Mouse (Mus musculus): Measurements from ENCODE around the gene Cldn1. TPM values are rescaled to one million over a fixed set of nuclear protein-coding genes. Genes with fewer than 3 reads are reported as not detected.
A peak's percentile ranks its signal among the peaks of the same experiment; 100 is the strongest.

The Cldn1 gene
- polyA plus RNA-seq, 1 experiment from 2014 or later, result 19.4 TPM

DNA sequence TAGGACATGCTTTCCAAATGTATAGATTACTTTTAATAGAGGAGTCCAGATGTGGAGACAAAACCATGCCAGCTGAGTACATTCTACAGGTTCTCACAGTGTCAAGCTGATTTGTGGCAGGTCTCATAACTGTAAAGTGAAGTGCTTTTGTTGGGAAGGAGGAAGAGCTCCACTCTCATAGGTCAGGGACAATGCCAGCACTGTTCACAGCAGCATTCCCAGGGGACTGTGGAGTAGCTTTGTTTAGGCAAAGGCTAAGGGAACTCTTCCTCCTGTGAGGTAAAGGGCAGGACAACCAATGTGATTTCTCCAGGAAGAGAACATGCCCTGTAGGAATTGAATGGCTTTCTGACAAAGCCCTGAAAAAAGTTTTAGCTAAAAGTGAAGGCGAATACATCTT is 1.5 kb downstream of the Cldn1 start:
- Histone ChIP-seq H3K27ac (ENCODE audit: low read length) (no peak overlapping the region), H3K36me3 (ENCODE audit: control insufficient read depth, insufficient read depth, low read length) (no peaks in the 10 kb centered on the region), H3K4me1 (replicated peaks; ENCODE audit: control insufficient read depth, insufficient read depth, low read length) (0 out of 2 replicates have a peak, but pooled peaks cover 3% of the 10 kb centered on the region), H3K4me3 (ENCODE audit: low read length) (peak overlapping the region; percentile 22), H3K9me3 (ENCODE audit: control insufficient read depth, low read length) (no peaks in the 10 kb centered on the region), H3K9ac (ENCODE audit: low read length) (no peak overlapping the region), H3K27me3 (ENCODE audit: control insufficient read depth, insufficient read depth, low read depth, low read length) (no peaks in the 10 kb centered on the region; the same call in 1 of the 2 replicates), H3K4me2 (ENCODE audit: low read depth, low read length) (peak overlapping the region; percentile 95; the same call in 1 of the 2 replicates)
- WGBS, result 97% methylated on average over 1 of the region's 1 CpGs
- no peak for ATAC-seq (ENCODE audit: low read depth)

DNA sequence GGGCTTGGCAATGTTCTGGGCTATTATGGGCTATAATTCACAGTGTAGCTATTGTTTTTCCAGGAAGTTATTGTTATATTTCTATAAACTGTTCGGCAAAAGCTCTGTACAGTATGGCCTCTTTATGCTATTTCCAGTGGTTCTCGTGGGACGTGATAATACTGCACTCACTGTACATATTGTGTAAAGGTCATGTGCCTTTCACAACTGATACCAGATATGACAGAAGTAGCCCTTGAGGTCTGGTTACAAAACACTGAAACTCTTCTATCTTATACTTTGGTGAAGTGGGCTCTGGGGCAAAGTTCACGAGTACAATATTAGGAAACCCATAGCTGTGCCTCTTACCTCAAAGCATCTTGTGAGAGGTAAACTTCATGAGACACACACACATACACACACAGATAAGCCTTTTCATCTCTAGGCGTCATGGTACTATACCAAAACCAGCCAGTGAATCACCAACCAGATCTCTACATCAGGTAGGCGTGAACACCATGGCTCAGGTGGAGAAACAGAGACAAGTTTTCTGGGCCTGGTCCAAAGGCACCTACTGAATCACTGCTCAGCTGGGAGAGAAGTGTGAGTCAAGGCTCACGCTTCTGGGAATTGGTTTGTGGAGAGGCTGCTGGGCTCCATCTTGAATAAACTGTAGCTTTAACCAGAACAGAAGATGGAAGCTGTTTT is 2.5 kb downstream of the Cldn1 start:
- ATAC-seq (ENCODE audit: low read depth), result no peak
- Histone ChIP-seq H3K4me2 (ENCODE audit: low read depth, low read length) (peak overlapping the region; percentile 5; the same call in 1 of the 2 replicates), H3K9ac (ENCODE audit: low read length) (no peak overlapping the region), H3K27ac (ENCODE audit: low read length) (no peak overlapping the region), H3K4me3 (ENCODE audit: low read length) (no peak overlapping the region), H3K4me1 (replicated peaks; ENCODE audit: control insufficient read depth, insufficient read depth, low read length) (0 out of 2 replicates have a peak, but pooled peaks cover 3% of the 10 kb centered on the region), H3K9me3 (ENCODE audit: control insufficient read depth, low read length) (no peaks in the 10 kb centered on the region), H3K36me3 (ENCODE audit: control insufficient read depth, insufficient read depth, low read length) (no peaks in the 10 kb centered on the region), H3K27me3 (ENCODE audit: control insufficient read depth, insufficient read depth, low read depth, low read length) (no peaks in the 10 kb centered on the region; the same call in 1 of the 2 replicates)
- 69% methylated on average over 7 of the region's 7 CpGs for WGBS

DNA sequence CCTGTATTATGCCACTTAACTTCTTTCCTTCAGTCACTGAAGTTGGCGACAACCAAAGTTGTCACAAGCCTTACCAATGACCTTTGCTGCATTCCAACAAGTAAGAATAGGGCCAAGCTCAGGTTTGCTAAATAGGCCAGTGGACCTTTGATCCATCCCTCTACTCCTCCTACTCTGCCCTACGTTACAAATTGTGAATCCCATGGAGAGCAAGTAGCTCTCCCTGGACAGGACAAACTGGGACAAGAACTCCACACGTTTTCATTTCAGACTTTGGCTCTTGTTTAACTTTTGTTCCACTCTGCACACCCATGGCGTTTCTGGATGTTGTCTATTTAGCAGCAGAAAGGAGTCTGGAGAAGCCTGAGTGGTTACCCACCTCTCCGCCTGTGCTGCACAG is 3.5 kb downstream of the Cldn1 start:
- H3K4me1 ChIP-seq (replicated peaks; ENCODE audit: control insufficient read depth, insufficient read depth, low read length), result 0 out of 2 replicates have a peak, but pooled peaks cover 3% of the 10 kb centered on the region
- no peak overlapping the region for H3K27ac ChIP-seq (ENCODE audit: low read length)
- H3K9ac ChIP-seq (ENCODE audit: low read length), result no peak overlapping the region
- 70% methylated on average over 5 of the region's 5 CpGs for WGBS
- H3K36me3 ChIP-seq (ENCODE audit: control insufficient read depth, insufficient read depth, low read length), result no peaks in the 10 kb centered on the region
- H3K4me3 ChIP-seq (ENCODE audit: low read length), result no peak overlapping the region
- H3K4me2 ChIP-seq (ENCODE audit: low read depth, low read length), result no peak overlapping the region
- H3K9me3 ChIP-seq (ENCODE audit: control insufficient read depth, low read length), result no peaks in the 10 kb centered on the region
- no peaks in the 10 kb centered on the region; the same call in 1 of the 2 replicates for H3K27me3 ChIP-seq (ENCODE audit: control insufficient read depth, insufficient read depth, low read depth, low read length)
- ATAC-seq (ENCODE audit: low read depth), result no peak

DNA sequence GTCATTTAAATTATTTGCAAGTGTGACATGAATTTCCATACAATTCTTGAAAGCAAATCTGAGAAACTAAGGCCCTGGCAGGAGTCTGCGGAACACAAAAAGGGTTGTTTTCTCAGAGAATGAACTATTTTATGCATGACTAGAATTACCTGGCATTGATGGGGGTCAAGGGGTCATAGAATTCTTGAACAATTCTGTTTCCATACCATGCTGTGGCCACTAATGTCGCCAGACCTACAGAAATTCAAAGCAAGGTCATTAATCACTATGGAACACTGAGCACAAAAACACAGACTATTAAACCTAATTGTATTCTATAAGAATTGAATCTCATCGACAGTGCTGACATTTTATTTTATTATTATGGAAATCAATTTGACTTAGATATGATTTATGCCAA is 10.9 kb downstream of the Cldn1 start:
- no peaks in the 10 kb centered on the region; the same call in 1 of the 2 replicates for H3K4me1 ChIP-seq (replicated peaks; ENCODE audit: control insufficient read depth, insufficient read depth, low read length)
- no peak for ATAC-seq (ENCODE audit: low read depth)
- H3K27ac ChIP-seq (ENCODE audit: low read length), result no peak overlapping the region
- 57% methylated on average over 3 of the region's 3 CpGs for WGBS
- H3K27me3 ChIP-seq (ENCODE audit: control insufficient read depth, insufficient read depth, low read depth, low read length), result no peaks in the 10 kb centered on the region
- H3K4me2 ChIP-seq (ENCODE audit: low read depth, low read length), result no peak overlapping the region
- H3K9me3 ChIP-seq (ENCODE audit: control insufficient read depth, low read length), result no peaks in the 10 kb centered on the region
- no peak overlapping the region for H3K4me3 ChIP-seq (ENCODE audit: low read length)
- no peak overlapping the region for H3K9ac ChIP-seq (ENCODE audit: low read length)
- H3K36me3 ChIP-seq (ENCODE audit: control insufficient read depth, insufficient read depth, low read length), result no peaks in the 10 kb centered on the region

DNA sequence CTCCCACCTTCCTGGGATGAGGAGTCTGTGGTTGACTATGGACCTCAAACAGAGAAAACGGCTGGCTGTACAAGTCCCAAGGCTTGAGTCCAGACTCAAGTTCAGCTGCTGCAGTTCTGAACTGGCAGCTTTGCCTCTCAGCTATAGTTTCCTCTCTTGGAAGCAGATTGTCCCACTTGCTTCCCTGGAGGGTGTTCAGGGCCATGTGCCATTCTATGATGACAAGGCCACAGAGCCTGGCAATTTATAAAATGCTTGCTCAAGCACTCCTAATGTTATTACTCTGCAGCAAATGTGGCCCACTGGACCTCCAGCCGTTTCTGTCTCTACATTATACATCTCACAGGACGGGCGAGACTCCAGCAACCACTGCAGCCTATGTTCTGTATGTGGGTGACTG is 12.0 kb downstream of the Cldn1 start:
- H3K27ac ChIP-seq (ENCODE audit: low read length), result no peak overlapping the region
- no peak overlapping the region for H3K9ac ChIP-seq (ENCODE audit: low read length)
- H3K4me1 ChIP-seq (replicated peaks; ENCODE audit: control insufficient read depth, insufficient read depth, low read length), result no peaks in the 10 kb centered on the region; the same call in 1 of the 2 replicates
- H3K36me3 ChIP-seq (ENCODE audit: control insufficient read depth, insufficient read depth, low read length), result no peaks in the 10 kb centered on the region
- WGBS, result 48% methylated on average over 4 of the region's 4 CpGs
- H3K4me2 ChIP-seq (ENCODE audit: low read depth, low read length), result no peak overlapping the region
- no peak; the same call in 1 of the 2 replicates for ATAC-seq (ENCODE audit: low read depth)
- no peak overlapping the region for H3K4me3 ChIP-seq (ENCODE audit: low read length)
- no peaks in the 10 kb centered on the region for H3K9me3 ChIP-seq (ENCODE audit: control insufficient read depth, low read length)
- no peaks in the 10 kb centered on the region for H3K27me3 ChIP-seq (ENCODE audit: control insufficient read depth, insufficient read depth, low read depth, low read length)

DNA sequence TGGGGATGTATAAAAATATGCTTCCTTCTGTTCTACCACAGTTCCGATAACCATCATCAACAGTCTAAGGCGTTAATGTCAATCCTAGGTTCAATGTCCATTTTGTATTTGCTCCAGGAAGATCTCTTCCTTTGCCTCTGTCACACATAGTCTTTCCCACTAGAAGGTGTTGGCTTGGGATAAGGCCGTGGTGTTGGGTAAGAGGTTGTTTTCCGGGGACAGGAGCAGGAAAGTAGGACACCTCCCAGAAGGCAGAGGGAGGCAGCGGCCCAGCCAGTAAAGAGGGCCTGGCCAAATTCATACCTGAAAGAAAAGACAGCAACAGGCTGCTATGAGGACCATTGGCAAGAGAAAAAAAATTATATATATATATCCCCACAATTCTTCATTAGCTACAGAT is 12.7 kb downstream of the Cldn1 start:
- Histone ChIP-seq H3K4me1 (replicated peaks; ENCODE audit: control insufficient read depth, insufficient read depth, low read length) (no peaks in the 10 kb centered on the region; the same call in 1 of the 2 replicates), H3K4me2 (ENCODE audit: low read depth, low read length) (no peak overlapping the region), H3K4me3 (ENCODE audit: low read length) (no peak overlapping the region), H3K27ac (ENCODE audit: low read length) (no peak overlapping the region), H3K27me3 (ENCODE audit: control insufficient read depth, insufficient read depth, low read depth, low read length) (no peaks in the 10 kb centered on the region), H3K9me3 (ENCODE audit: control insufficient read depth, low read length) (no peaks in the 10 kb centered on the region), H3K9ac (ENCODE audit: low read length) (no peak overlapping the region), H3K36me3 (ENCODE audit: control insufficient read depth, insufficient read depth, low read length) (no peaks in the 10 kb centered on the region)
- no peak for ATAC-seq (ENCODE audit: low read depth)
- 60% methylated on average over 5 of the region's 5 CpGs for WGBS

DNA sequence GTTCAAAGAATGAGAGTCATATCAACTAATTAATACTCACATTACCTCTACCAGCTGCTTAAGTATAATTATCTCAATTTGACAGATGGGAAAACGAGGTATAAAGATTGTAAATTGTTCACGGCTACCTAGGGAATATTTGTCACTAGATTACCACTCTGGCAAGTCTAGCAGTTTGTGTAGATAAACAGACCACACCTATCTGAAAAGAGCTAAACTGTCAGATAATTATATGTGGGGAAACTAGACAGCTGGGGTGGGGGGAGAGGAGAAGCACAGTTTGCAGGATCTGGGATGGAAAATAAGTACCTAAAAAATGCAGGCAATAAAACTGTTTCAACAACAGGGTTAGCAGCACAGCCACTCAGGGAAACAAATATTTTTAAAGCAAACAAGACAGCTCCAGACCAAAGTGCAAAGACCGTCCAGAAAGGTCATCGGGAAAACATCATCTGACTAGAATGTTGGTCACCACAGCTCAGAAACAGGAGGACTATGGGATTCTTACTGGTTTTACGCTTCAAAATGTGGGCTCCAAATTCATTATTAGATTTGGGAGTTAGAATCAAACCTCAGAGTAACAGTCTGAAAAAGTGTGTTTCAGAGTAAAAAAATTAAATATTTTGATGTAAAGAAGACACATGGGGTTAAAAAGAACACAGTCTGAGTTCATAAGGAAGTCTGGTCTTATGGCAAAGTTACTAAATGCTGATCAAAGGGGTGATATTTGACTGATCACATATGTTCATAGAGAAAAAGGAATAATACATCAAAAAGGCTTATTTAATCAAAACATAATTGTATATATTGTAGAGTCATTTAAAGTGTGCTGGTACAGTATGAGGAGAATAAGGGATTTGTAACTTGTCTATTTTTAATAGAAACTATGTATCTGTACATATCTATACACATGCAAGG is 13.5 kb downstream of the Cldn1 start:
- Histone ChIP-seq H3K27ac (ENCODE audit: low read length) (no peak overlapping the region), H3K9ac (ENCODE audit: low read length) (no peak overlapping the region), H3K9me3 (ENCODE audit: control insufficient read depth, low read length) (no peaks in the 10 kb centered on the region), H3K27me3 (ENCODE audit: control insufficient read depth, insufficient read depth, low read depth, low read length) (no peaks in the 10 kb centered on the region), H3K4me1 (replicated peaks; ENCODE audit: control insufficient read depth, insufficient read depth, low read length) (no peaks in the 10 kb centered on the region; the same call in 1 of the 2 replicates), H3K36me3 (ENCODE audit: control insufficient read depth, insufficient read depth, low read length) (no peaks in the 10 kb centered on the region), H3K4me3 (ENCODE audit: low read length) (no peak overlapping the region), H3K4me2 (ENCODE audit: low read depth, low read length) (no peak overlapping the region)
- WGBS, result 38% methylated on average over 5 of the region's 5 CpGs
- peak; percentile 67 for ATAC-seq (ENCODE audit: low read depth)

DNA sequence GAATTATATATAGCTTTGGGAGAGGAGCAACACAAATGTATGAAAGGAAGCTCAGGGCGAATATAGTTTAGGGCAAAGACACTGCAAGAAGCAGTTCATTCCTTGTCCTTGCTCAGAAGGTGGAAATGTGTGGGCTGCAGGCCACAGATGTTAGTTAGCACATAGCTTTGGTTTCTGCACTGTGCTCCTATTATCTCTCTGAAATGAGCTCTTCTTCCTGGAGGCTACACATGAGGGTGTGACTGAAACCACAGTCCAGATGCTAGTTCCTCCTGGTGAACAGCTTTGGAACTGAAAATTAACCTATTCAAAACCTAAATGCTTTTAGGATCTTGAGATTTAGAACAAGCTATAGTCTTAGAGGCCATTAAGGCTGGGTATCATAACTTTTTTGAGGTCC is 16.1 kb downstream of the Cldn1 start:
- no peak overlapping the region for H3K4me2 ChIP-seq (ENCODE audit: low read depth, low read length)
- no peak overlapping the region for H3K27ac ChIP-seq (ENCODE audit: low read length)
- no peaks in the 10 kb centered on the region for H3K9me3 ChIP-seq (ENCODE audit: control insufficient read depth, low read length)
- ATAC-seq (ENCODE audit: low read depth), result no peak
- H3K4me1 ChIP-seq (replicated peaks; ENCODE audit: control insufficient read depth, insufficient read depth, low read length), result no peaks in the 10 kb centered on the region; the same call in 1 of the 2 replicates
- no peaks in the 10 kb centered on the region for H3K27me3 ChIP-seq (ENCODE audit: control insufficient read depth, insufficient read depth, low read depth, low read length)
- no peaks in the 10 kb centered on the region for H3K36me3 ChIP-seq (ENCODE audit: control insufficient read depth, insufficient read depth, low read length)
- H3K4me3 ChIP-seq (ENCODE audit: low read length), result no peak overlapping the region
- no peak overlapping the region for H3K9ac ChIP-seq (ENCODE audit: low read length)
- WGBS, result 60% methylated on average over 1 of the region's 1 CpGs

DNA sequence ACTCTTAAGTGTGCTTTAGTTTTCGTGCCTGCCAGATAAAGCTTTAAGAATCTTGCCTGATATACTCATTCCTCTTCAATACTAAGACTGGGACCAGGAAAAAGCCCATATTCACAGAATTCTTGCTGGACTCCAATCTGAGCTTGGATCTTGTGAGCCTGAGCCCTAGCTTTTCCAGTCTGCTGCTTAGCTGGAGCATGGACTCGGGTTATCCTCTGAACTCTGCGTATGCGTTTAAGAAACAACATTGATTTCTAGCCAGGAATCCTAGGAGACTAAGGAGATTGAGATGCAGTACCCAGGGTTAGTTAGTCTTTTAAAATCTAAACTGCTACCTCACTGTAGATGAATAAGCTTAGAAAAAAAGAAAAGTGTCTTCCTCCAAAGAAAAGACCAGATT is 20.9 kb downstream of the Cldn1 start:
- H3K4me3 ChIP-seq (ENCODE audit: low read length), result no peak overlapping the region

More for the DNA sequence above, 20.9 kb downstream of the Cldn1 start:
- no peak for ATAC-seq (ENCODE audit: low read depth)
- Histone ChIP-seq H3K27me3 (ENCODE audit: control insufficient read depth, insufficient read depth, low read depth, low read length) (no peaks in the 10 kb centered on the region), H3K9me3 (ENCODE audit: control insufficient read depth, low read length) (no peaks in the 10 kb centered on the region), H3K9ac (ENCODE audit: low read length) (no peak overlapping the region), H3K4me1 (replicated peaks; ENCODE audit: control insufficient read depth, insufficient read depth, low read length) (no peaks in the 10 kb centered on the region), H3K27ac (ENCODE audit: low read length) (no peak overlapping the region), H3K4me2 (ENCODE audit: low read depth, low read length) (no peak overlapping the region), H3K36me3 (ENCODE audit: control insufficient read depth, insufficient read depth, low read length) (no peaks in the 10 kb centered on the region)
- WGBS, result 70% methylated on average over 4 of the region's 4 CpGs
